Mouse (Mus musculus): Measurements from ENCODE around the gene Calhm1.

Calhm1 gene

GRCm38 (mm10) chr19:47144154-47144553 lies at the start of gene Calhm1:
Gene Calhm1, minus strand, starts transcription at chr19:47144254.
- no peak for DNase-seq (ENCODE audit: low read depth, low spot score)

GRCm38 (mm10) chr19:47192158-47192557 lies 48.1 kb upstream of the Calhm1 start:
- DNase-seq (ENCODE audit: low read depth, low spot score), result no peak

GRCm38 (mm10) chr19:47188515-47189128 lies 44.6 kb upstream of the Calhm1 start:
- DNase-seq (ENCODE audit: low read depth, low spot score), result no peak

GRCm38 (mm10) chr19:47186514-47187275 lies 42.6 kb upstream of the Calhm1 start:
- DNase-seq (ENCODE audit: low read depth, low spot score), result no peak

GRCm38 (mm10) chr19:47184736-47185135 lies 40.7 kb upstream of the Calhm1 start:
- peak; percentile 22 for DNase-seq (ENCODE audit: low read depth, low spot score)

- DNase-seq (ENCODE audit: low read depth, low spot score), result no peak
Measured at GRCm38 (mm10) chr19:47184221-47184620, 40.2 kb upstream of the Calhm1 start.

GRCm38 (mm10) chr19:47180011-47180410 lies 36.0 kb upstream of the Calhm1 start:
- no peak for DNase-seq (ENCODE audit: low read depth, low spot score)

- no peak for DNase-seq (ENCODE audit: low read depth, low spot score)
Measured at GRCm38 (mm10) chr19:47179272-47179809, 35.3 kb upstream of the Calhm1 start.

- DNase-seq (ENCODE audit: low read depth, low spot score), result no peak
Measured at GRCm38 (mm10) chr19:47178431-47179271, 34.6 kb upstream of the Calhm1 start, which contains the start of gene Neurl1a. Gene Neurl1a, plus strand, starts transcription at chr19:47178820.

- DNase-seq (ENCODE audit: low read depth, low spot score), result no peak
Measured at GRCm38 (mm10) chr19:47178001-47178400, 33.9 kb upstream of the Calhm1 start.

GRCm38 (mm10) chr19:47176916-47177505 lies 33.0 kb upstream of the Calhm1 start:
- DNase-seq (ENCODE audit: low read depth, low spot score), result peak; percentile 67

- peak; percentile 40 for DNase-seq (ENCODE audit: low read depth, low spot score)
Measured at GRCm38 (mm10) chr19:47175472-47175871, 31.4 kb upstream of the Calhm1 start.

GRCm38 (mm10) chr19:47174515-47174914 lies 30.5 kb upstream of the Calhm1 start:
- peak; percentile 68 for DNase-seq (ENCODE audit: low read depth, low spot score)

- DNase-seq (ENCODE audit: low read depth, low spot score), result peak; percentile 97
Measured at GRCm38 (mm10) chr19:47168793-47169412, 24.8 kb upstream of the Calhm1 start.

GRCm38 (mm10) chr19:47168223-47168622 lies 24.2 kb upstream of the Calhm1 start:
- peak; percentile 84 for DNase-seq (ENCODE audit: low read depth, low spot score)

- peak; percentile 54 for DNase-seq (ENCODE audit: low read depth, low spot score)
Measured at GRCm38 (mm10) chr19:47167617-47168214, 23.7 kb upstream of the Calhm1 start.

GRCm38 (mm10) chr19:47166758-47167157 lies 22.7 kb upstream of the Calhm1 start:
- DNase-seq (ENCODE audit: low read depth, low spot score), result no peak

- DNase-seq (ENCODE audit: low read depth, low spot score), result no peak
Measured at GRCm38 (mm10) chr19:47163176-47163744, 19.2 kb upstream of the Calhm1 start.

GRCm38 (mm10) chr19:47161669-47162068 lies 17.6 kb upstream of the Calhm1 start:
- no peak for DNase-seq (ENCODE audit: low read depth, low spot score)

GRCm38 (mm10) chr19:47157664-47158063 lies 13.6 kb upstream of the Calhm1 start, which contains the start of gene Calhm3:
Gene Calhm3, minus strand, starts transcription at chr19:47157764.
- DNase-seq (ENCODE audit: low read depth, low spot score), result no peak
